Mouse (Mus musculus) frontal cortex, postnatal 10 days (tissue): ENCODE data around the gene Zdhhc18.
"Not testable (repeated sequence)": the region's sequence is repeated elsewhere in the genome, so short reads cannot be mapped to it uniquely, and the experiment has no call there.

Experiments used
- DNase-seq, 2 experiments: peaks; one replicate each; pipeline ENCODE4 v3.0.0; 2022; ENCODE audit warnings: low spot score in 2 of 2, mixed read lengths in 1 of 2

Gene Zdhhc18

GRCm38 (mm10) chr4:133665118-133665517, 15.2 kb upstream of the Zdhhc18 start:
- DNase-seq = no peak

- no peak for DNase-seq
Observed at GRCm38 (mm10) chr4:133662945-133663344, 13.0 kb upstream of the Zdhhc18 start.

- DNase-seq = no peak
Observed at GRCm38 (mm10) chr4:133662421-133662820, 12.5 kb upstream of the Zdhhc18 start.

GRCm38 (mm10) chr4:133660193-133661155, 10.5 kb upstream of the Zdhhc18 start:
- DNase-seq = peak; percentile 84 to 86

- DNase-seq = peak in 1 of 2 experiments; percentile 48
Observed at GRCm38 (mm10) chr4:133659497-133660192, 9.7 kb upstream of the Zdhhc18 start.

- DNase-seq = no peak
Observed at GRCm38 (mm10) chr4:133658729-133659128, 8.8 kb upstream of the Zdhhc18 start.

GRCm38 (mm10) chr4:133657829-133658458, 8.0 kb upstream of the Zdhhc18 start:
- no peak for DNase-seq

- DNase-seq = no peak
Observed at GRCm38 (mm10) chr4:133656997-133657396, 7.0 kb upstream of the Zdhhc18 start.

GRCm38 (mm10) chr4:133656294-133656693, 6.3 kb upstream of the Zdhhc18 start:
- DNase-seq = no peak

- DNase-seq = not testable (repeated sequence)
Observed at GRCm38 (mm10) chr4:133654070-133654469, 4.1 kb upstream of the Zdhhc18 start.

- no peak for DNase-seq
Observed at GRCm38 (mm10) chr4:133652746-133653145, 2.8 kb upstream of the Zdhhc18 start.

- no peak for DNase-seq
Observed at GRCm38 (mm10) chr4:133651986-133652385, 2.0 kb upstream of the Zdhhc18 start.

GRCm38 (mm10) chr4:133651445-133651844, 1.5 kb upstream of the Zdhhc18 start:
- no peak for DNase-seq

GRCm38 (mm10) chr4:133649464-133649863, 490 bp downstream of the Zdhhc18 start:
- not testable (repeated sequence) for DNase-seq

GRCm38 (mm10) chr4:133645680-133646079, 4.3 kb downstream of the Zdhhc18 start:
- no peak for DNase-seq

GRCm38 (mm10) chr4:133645195-133645594, 4.8 kb downstream of the Zdhhc18 start:
- no peak for DNase-seq

GRCm38 (mm10) chr4:133634043-133634410, 15.9 kb downstream of the Zdhhc18 start:
- no peak for DNase-seq

- DNase-seq = peak; percentile 64 to 86
Observed at GRCm38 (mm10) chr4:133633332-133634042, 16.5 kb downstream of the Zdhhc18 start.

GRCm38 (mm10) chr4:133632483-133633327, 17.2 kb downstream of the Zdhhc18 start:
- peak in 1 of 2 experiments; percentile 37 for DNase-seq

GRCm38 (mm10) chr4:133631769-133632411, 18.1 kb downstream of the Zdhhc18 start:
- no peak for DNase-seq
